Mouse (Mus musculus): ENCODE measurements around the gene Gins2. TPM values are rescaled to one million over a fixed set of nuclear protein-coding genes. Genes with fewer than 3 reads are reported as not detected.

The Gins2 gene
- polyA plus RNA-seq, 1 experiment = 35.4 TPM

- Histone ChIP-seq H3K9me3 (no peaks in the 10 kb centered on the region), H3K36me3 (replicated peaks; ENCODE audit: low read length) (peaks cover 91% of the 10 kb centered on the region), H3K27me3 (replicated peaks) (no peaks in the 10 kb centered on the region), H3K4me1 (peaks cover 59% of the 10 kb centered on the region), H3K4me3 (replicated peaks) (no peak overlapping the region)
- TF ChIP-seq GATA1 (IDR thresholded peaks at IDR 0.05; ENCODE audit: borderline replicate concordance, low read length) = no peak
- TF ChIP-seq FLI1 (IDR thresholded peaks at IDR 0.05; ENCODE audit: low read length) = no peak
These were observed 7.8 kb downstream of the Gins2 start for GRCm38 (mm10) chr8:120581329-120581728.

GRCm38 (mm10) chr8:120580336-120581000 lies 8.6 kb downstream of the Gins2 start:
- H3K27me3 ChIP-seq (replicated peaks) = no peaks in the 10 kb centered on the region
- TF ChIP-seq FLI1 (IDR thresholded peaks at IDR 0.05; ENCODE audit: low read length) = no peak
- no peak for TF ChIP-seq GATA1 (IDR thresholded peaks at IDR 0.05; ENCODE audit: borderline replicate concordance, low read length)
- peaks cover 93% of the 10 kb centered on the region for H3K36me3 ChIP-seq (replicated peaks; ENCODE audit: low read length)

GRCm38 (mm10) chr8:120577821-120578220 lies 11.3 kb downstream of the Gins2 start:
- Histone ChIP-seq H3K27me3 (replicated peaks) (no peaks in the 10 kb centered on the region), H3K4me1 (peaks cover 82% of the 10 kb centered on the region), H3K4me3 (replicated peaks) (no peak overlapping the region), H3K36me3 (replicated peaks; ENCODE audit: low read length) (peaks cover 99% of the 10 kb centered on the region), H3K9me3 (no peaks in the 10 kb centered on the region)
- TF ChIP-seq FLI1 (IDR thresholded peaks at IDR 0.05; ENCODE audit: low read length) (no peak), GATA1 (IDR thresholded peaks at IDR 0.05; ENCODE audit: borderline replicate concordance, low read length) (no peak)

More at GRCm38 (mm10) chr8:120580336-120581000, 8.6 kb downstream of the Gins2 start:
- peaks cover 68% of the 10 kb centered on the region for H3K4me1 ChIP-seq
- no peaks in the 10 kb centered on the region for H3K9me3 ChIP-seq
- no peak overlapping the region for H3K4me3 ChIP-seq (replicated peaks)

GRCm38 (mm10) chr8:120575801-120576200 lies 13.3 kb downstream of the Gins2 start:
- Histone ChIP-seq H3K4me3 (replicated peaks) (no peak overlapping the region), H3K36me3 (replicated peaks; ENCODE audit: low read length) (peaks cover 100% of the 10 kb centered on the region)
- no peak for TF ChIP-seq GATA1 (IDR thresholded peaks at IDR 0.05; ENCODE audit: borderline replicate concordance, low read length)
- TF ChIP-seq FLI1 (IDR thresholded peaks at IDR 0.05; ENCODE audit: low read length) = no peak

GRCm38 (mm10) chr8:120574941-120575340 lies 14.2 kb downstream of the Gins2 start:
- TF ChIP-seq GATA1 (IDR thresholded peaks at IDR 0.05; ENCODE audit: borderline replicate concordance, low read length) (no peak), FLI1 (IDR thresholded peaks at IDR 0.05; ENCODE audit: low read length) (no peak)
- H3K36me3 ChIP-seq (replicated peaks; ENCODE audit: low read length) = peaks cover 100% of the 10 kb centered on the region
- H3K4me1 ChIP-seq = peaks cover 87% of the 10 kb centered on the region
- no peak overlapping the region for H3K4me3 ChIP-seq (replicated peaks)
- no peaks in the 10 kb centered on the region for H3K27me3 ChIP-seq (replicated peaks)
- H3K9me3 ChIP-seq = no peaks in the 10 kb centered on the region

More at GRCm38 (mm10) chr8:120575801-120576200, 13.3 kb downstream of the Gins2 start:
- H3K9me3 ChIP-seq = no peaks in the 10 kb centered on the region
- H3K4me1 ChIP-seq = peaks cover 87% of the 10 kb centered on the region
- H3K27me3 ChIP-seq (replicated peaks) = no peaks in the 10 kb centered on the region

GRCm38 (mm10) chr8:120573866-120574265 lies 15.2 kb downstream of the Gins2 start:
- Histone ChIP-seq H3K9me3 (no peaks in the 10 kb centered on the region), H3K4me1 (peaks cover 91% of the 10 kb centered on the region), H3K27me3 (replicated peaks) (no peaks in the 10 kb centered on the region), H3K36me3 (replicated peaks; ENCODE audit: low read length) (peaks cover 100% of the 10 kb centered on the region), H3K4me3 (replicated peaks) (no peak overlapping the region)
- TF ChIP-seq GATA1 (IDR thresholded peaks at IDR 0.05; ENCODE audit: borderline replicate concordance, low read length) = no peak
- no peak for TF ChIP-seq FLI1 (IDR thresholded peaks at IDR 0.05; ENCODE audit: low read length)

GRCm38 (mm10) chr8:120572534-120572933 lies 16.6 kb downstream of the Gins2 start:
- H3K4me3 ChIP-seq (replicated peaks) = no peak overlapping the region
- no peaks in the 10 kb centered on the region for H3K27me3 ChIP-seq (replicated peaks)
- H3K9me3 ChIP-seq = no peaks in the 10 kb centered on the region
- no peak for TF ChIP-seq FLI1 (IDR thresholded peaks at IDR 0.05; ENCODE audit: low read length)
- no peak for TF ChIP-seq GATA1 (IDR thresholded peaks at IDR 0.05; ENCODE audit: borderline replicate concordance, low read length)
- peaks cover 100% of the 10 kb centered on the region for H3K36me3 ChIP-seq (replicated peaks; ENCODE audit: low read length)
- peaks cover 98% of the 10 kb centered on the region for H3K4me1 ChIP-seq

- peaks cover 100% of the 10 kb centered on the region for H3K36me3 ChIP-seq (replicated peaks; ENCODE audit: low read length)
- TF ChIP-seq GATA1 (IDR thresholded peaks at IDR 0.05; ENCODE audit: borderline replicate concordance, low read length) (no peak), FLI1 (IDR thresholded peaks at IDR 0.05; ENCODE audit: low read length) (no peak)
- no peaks in the 10 kb centered on the region for H3K27me3 ChIP-seq (replicated peaks)
These were observed 17.5 kb downstream of the Gins2 start for GRCm38 (mm10) chr8:120571561-120571960.

GRCm38 (mm10) chr8:120569939-120570715 lies 19.0 kb downstream of the Gins2 start:
- TF ChIP-seq FLI1 (IDR thresholded peaks at IDR 0.05; ENCODE audit: low read length) (no peak), GATA1 (IDR thresholded peaks at IDR 0.05; ENCODE audit: borderline replicate concordance, low read length) (no peak)
- H3K36me3 ChIP-seq (replicated peaks; ENCODE audit: low read length) = peaks cover 100% of the 10 kb centered on the region
- H3K9me3 ChIP-seq = no peaks in the 10 kb centered on the region
- no peaks in the 10 kb centered on the region for H3K27me3 ChIP-seq (replicated peaks)
- peaks cover 98% of the 10 kb centered on the region for H3K4me1 ChIP-seq
- H3K4me3 ChIP-seq (replicated peaks) = no peak overlapping the region

More at GRCm38 (mm10) chr8:120571561-120571960, 17.5 kb downstream of the Gins2 start:
- no peaks in the 10 kb centered on the region for H3K9me3 ChIP-seq
- H3K4me1 ChIP-seq = peaks cover 98% of the 10 kb centered on the region
- H3K4me3 ChIP-seq (replicated peaks) = no peak overlapping the region

- no peak overlapping the region for H3K4me3 ChIP-seq (replicated peaks)
- no peaks in the 10 kb centered on the region for H3K9me3 ChIP-seq
- peaks cover 98% of the 10 kb centered on the region for H3K4me1 ChIP-seq
- no peak for TF ChIP-seq GATA1 (IDR thresholded peaks at IDR 0.05; ENCODE audit: borderline replicate concordance, low read length)
- no peak for TF ChIP-seq FLI1 (IDR thresholded peaks at IDR 0.05; ENCODE audit: low read length)
- H3K36me3 ChIP-seq (replicated peaks; ENCODE audit: low read length) = peaks cover 100% of the 10 kb centered on the region
- H3K27me3 ChIP-seq (replicated peaks) = no peaks in the 10 kb centered on the region
These were observed 20.0 kb downstream of the Gins2 start for GRCm38 (mm10) chr8:120569123-120569522.

All from megakaryocyte, embryonic 14.5 days (primary cell).